Mouse (Mus musculus): Measurements from ENCODE around the gene Atg16l2.

Atg16l2 gene

DNA sequence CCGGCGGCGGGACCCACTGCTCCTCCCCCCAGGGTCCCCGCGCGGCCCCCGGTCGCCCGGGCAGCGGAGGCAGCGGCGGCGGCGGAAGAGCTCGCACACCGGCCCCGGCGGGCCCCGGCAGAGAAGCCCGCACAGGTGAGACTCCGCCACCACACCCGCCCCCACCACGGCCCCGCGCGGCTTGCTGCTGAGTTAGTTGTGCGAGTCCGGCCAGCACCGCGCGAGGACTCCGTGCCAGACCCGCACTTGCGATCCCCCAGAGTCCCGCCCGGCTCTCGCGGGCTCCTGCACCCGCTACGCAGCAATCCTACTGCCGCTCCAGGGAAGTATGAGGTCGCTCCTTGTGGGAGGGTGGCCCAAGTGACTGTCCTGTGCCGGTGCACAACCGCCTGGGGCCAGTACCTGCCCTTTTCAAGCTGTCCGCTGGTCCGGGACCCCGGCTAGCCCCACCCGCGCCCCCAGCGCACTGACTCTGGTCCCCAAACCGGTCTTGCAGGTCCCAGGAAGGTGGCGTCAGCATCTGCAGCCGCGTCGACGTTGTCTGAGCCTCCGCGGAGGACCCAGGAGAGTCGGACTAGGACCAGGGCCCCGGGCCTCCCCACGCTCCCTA lies 19.3 kb upstream of the Atg16l2 start:
- DNase-seq (ENCODE audit: extremely low spot score) = peak; percentile 56

DNA sequence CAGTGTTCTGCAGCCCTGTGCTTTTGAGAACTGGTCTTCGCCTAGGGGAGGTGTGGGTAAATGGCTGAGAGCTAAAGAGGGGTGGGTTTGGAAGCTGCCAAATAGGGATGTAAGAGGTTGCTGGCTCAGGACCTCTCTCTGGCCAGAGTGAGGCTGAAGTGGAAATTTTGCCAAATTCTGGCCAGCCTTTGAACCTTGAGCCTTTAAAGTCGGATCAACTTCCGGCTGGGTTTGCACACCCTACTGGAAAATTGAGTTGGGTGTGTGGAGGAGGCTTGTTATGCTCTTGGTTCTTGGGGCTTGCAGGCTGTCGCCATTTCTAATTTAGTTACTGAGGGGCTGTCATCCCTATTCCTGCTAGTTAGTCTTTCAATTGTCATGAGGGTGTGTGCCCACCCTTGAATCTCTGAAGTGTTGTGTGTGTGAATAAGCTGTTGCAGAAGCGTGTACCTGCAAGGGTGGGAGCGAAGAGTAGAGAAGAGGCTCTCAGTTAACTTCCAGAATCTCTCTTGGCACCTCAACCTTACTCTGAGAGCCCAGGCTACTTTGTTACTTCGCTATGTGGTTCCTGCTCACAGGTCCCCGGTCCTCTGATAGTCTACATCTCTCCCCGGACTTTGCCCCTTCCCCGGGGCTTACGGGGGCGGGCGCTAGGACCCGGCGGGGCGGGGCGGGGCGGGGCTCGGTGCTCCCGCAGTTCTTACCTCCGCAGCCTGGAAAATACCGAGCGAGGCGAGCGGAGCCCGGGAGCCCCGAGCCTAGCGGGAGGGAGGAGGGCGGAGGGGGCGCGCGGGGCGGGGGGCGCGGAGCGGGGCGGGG lies 18.6 kb upstream of the Atg16l2 start:
- peak; percentile 67 for DNase-seq (ENCODE audit: extremely low spot score)

DNA sequence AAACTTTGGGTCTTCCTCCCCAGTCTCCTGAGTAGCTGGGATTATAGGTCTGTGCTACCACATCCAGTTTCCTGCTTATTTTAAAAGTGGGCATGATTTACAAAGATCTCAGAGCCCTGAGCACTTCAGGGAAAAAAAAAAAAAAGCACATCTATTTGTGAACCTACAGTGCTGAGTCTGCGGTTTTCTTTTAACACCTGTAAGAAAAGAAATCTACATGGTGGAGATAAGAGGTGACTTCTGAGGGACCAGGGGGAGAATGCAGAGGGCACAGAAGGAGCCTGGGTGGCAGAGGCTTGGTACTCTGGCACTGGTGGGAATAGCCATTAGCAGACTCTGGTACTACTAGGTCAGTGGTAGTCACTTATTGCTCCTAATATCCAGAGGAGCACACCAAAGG lies 17.7 kb upstream of the Atg16l2 start:
- DNase-seq (ENCODE audit: extremely low spot score) = no peak

DNA sequence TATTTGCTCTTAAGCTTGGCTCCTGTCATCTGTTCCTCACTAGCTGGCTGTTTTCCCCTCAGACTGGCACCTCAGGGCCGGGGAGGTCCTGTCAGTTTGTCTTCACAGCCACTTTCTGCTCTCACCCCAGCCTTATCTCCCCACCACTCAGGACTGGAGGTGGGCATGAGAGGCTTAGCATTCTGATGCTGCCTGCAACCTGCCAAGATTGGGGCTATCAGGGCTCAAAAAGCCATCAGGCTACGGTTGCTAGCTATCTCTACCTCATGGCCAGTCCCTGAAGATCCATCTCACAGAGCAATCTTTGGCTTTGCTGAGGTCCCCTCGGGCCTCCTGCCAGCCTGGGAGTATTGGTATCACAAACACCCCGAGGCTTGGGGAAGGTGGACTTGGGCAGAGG lies 16.8 kb upstream of the Atg16l2 start:
- DNase-seq (ENCODE audit: extremely low spot score) = no peak

DNA sequence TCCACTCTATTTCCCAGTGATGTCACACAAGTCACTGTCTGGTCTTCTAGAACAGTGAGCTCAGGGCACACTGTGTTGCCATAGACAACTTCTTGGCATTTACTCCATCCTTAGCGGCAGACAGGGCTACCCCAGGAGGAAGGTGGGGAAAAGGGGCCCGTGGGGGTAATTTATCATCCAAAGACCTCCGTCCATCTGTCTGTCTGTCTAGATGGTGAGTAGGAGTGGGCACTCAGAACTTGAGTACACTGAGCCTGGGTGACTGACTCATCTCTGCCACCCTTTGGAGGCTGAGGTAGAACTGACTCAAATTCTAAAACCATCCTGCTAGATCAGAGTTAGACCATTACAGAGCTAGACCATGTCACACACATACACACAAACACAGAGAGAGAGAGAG lies 15.0 kb upstream of the Atg16l2 start, which contains the start of gene Stard10:
Gene Stard10 (plus strand): TSS at position 73 of the 400 bp plus-strand sequence.
- no peak for DNase-seq (ENCODE audit: extremely low spot score)

DNA sequence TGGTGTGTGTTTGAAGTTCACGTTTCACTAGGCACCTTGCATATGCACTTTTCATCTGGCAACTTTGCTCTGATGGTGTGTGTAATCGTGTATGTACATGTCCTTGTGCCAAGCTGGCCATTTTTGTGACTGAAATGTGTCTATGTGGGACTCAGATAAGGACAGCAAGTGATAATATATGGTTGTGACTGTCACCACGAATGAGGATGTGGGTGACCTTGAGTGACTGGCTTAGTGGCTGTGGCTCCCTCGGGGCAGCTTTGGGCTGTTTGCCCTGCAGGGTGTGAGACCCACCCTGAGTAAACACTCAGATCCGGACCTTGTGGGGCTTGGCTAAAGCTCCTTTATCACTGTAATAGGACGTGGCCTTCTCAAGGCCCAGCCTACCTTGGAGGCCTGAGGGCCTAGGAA lies 14.5 kb upstream of the Atg16l2 start:
- no peak for DNase-seq (ENCODE audit: extremely low spot score)

DNA sequence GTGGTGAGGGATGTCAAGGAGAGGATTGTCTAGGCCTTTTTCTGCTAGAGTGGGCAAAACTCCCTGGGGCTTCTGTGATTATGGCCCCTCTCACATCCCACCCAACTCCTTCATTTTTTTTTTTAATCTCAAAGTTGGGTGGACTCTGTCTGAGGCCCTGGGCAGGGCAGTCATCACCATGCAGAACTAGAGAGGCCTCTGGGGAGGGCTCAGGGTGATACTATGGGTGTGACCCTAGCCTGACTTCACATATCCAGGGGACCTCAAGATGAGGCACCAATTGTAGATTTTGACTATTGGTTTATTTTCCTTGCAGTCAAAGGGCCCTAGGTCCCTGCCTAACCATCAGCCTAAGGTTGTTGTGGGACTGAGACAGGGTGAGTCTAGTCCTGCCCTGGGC lies 13.6 kb upstream of the Atg16l2 start:
- no peak for DNase-seq (ENCODE audit: extremely low spot score)

DNA sequence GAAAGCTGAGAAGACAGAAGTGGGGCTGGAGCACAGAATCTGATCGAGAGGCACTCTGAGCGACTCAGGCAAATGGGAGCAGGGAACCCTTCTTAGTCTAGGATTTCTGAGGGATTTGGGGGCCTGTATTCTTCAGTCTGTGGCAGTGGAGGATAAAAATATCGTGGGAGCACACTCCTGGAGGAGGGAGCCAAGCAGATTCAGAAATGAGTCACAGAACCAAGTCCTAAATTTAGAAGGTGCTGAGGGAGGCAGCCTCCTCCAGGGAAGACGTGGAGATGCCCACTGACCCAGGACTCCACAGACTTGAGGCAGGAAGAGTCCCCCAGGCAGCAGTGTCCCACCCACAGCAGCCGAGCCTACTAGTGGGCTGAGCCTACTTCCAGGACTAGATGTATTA lies 12.3 kb upstream of the Atg16l2 start:
- no peak for DNase-seq (ENCODE audit: extremely low spot score)

DNA sequence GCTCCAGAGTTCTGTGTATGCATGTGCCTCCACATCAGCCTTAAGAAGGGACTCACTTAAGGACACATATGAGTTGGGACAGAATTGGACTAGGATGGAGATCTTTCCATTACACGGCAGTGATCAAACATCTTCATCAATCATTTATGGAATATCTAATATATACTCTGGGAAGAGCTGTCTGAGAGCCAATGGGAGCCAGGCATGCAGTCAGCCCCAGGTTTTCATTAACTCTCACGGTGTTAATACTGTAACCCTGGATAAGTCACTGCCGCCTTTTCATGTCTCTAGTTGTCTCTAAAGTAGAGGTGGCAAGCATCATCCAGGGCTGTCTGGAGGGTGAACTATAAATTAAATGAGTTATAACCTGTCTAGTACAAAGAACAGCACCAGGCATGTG lies 11.0 kb upstream of the Atg16l2 start:
- no peak for DNase-seq (ENCODE audit: extremely low spot score)

DNA sequence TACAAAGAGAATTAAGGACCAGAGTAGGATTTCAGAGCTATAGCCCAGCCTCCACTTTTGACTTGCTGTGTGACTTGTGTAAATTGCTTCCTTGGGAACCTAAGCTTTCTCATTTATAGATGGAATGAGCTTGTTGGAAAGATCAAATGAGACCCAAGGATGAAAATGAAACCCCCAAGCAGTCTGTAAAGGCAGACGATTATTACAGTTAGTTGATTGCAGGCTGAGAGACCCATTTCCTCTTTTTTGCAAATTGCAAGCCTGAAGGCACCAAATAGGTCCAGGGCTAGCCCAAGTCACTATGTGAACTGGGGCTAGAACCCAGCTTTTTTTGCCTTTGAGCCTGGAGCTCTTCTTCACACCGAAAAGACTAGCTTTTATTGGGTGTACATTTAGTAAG lies 9.0 kb upstream of the Atg16l2 start:
- no peak for DNase-seq (ENCODE audit: extremely low spot score)

DNA sequence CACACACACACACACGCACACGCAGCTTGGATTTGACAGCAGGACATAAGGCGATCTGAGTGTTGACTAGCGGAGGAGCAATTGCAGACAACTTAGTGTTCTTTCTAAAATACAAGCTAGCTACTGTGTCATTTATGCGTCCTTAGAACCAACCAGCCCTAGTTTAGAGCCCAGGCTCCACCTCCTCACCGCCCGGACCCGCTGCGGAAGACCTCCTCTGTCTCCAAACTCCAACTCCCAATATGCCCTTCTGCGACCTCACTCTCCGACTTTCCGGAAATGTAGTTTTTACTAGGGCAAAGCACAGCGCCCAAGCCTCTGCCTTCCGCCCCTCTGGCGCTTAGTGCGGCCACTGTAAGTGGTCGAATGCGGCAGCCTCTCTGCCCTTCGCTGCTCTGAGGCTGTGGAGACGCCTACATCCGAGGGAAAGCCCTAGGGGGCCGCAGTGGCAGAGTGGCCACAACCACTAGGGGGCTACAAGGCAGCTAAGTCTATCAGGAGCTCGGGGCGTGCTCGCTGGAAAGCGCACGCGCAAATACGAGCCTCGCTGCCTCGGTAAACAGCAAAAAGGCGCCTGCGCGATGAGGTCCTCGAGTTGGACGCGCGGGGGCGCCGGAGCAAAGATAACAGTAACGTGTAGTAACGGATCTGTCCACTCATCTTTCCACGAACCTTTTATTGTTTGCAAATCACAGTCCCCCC lies 8.4 kb upstream of the Atg16l2 start:
- DNase-seq (ENCODE audit: extremely low spot score) = peak; percentile 98

DNA sequence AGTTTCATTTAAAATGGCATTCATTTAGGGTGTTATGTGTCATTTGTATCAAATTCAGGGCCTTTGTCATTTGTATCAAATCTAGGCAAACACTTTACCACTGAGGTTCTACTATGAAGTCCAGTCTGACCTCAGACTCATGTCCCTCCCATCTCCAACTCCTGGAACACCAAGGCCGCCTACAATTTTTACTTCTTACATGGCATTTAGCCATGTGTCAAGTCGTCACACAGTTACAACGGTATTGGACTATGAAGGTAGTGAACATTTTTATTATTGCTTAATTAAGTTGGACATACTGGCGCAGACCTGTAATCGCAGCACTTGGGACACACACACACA lies 7.9 kb upstream of the Atg16l2 start:
- no peak for DNase-seq (ENCODE audit: extremely low spot score)

DNA sequence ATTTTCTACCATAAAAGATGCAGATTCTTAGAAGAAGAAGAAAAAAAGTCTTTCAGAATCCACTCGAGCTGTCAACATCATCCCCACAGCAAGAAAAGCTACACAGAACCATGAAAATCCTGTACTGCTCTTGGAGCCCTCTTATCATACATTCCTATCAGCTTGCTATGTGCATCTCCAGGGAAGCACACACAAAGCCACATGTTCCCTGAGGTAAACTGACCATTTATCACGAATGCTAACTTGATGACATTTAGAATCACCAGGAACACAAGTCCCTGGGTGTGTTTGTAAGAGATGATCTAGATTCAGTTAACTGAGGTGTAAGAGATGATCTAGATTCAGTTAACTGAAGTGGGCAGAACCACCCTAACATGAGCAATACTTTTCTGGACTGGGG lies 4.8 kb upstream of the Atg16l2 start:
- DNase-seq (ENCODE audit: extremely low spot score) = no peak

DNA sequence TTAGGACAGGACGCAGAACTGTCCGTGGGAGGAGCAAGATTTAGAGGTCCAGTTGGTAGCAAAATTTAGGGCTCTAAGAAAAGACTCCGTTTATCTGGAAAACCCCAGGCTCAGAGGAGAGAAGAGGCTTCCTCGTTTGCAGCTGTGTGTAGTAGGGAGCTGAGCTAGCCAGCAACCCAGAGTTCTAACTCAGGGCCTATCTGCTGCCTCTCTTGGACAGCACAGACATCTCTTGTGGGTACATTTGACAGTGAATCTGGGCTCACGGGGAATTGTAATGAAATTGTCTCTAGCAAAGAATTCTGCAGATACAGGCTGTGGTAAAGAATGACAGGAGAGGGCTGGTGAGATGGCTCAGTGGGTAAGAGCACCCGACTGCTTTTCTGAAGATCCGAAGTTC lies 640 bp upstream of the Atg16l2 start:
- no peak for DNase-seq (ENCODE audit: extremely low spot score)

DNA sequence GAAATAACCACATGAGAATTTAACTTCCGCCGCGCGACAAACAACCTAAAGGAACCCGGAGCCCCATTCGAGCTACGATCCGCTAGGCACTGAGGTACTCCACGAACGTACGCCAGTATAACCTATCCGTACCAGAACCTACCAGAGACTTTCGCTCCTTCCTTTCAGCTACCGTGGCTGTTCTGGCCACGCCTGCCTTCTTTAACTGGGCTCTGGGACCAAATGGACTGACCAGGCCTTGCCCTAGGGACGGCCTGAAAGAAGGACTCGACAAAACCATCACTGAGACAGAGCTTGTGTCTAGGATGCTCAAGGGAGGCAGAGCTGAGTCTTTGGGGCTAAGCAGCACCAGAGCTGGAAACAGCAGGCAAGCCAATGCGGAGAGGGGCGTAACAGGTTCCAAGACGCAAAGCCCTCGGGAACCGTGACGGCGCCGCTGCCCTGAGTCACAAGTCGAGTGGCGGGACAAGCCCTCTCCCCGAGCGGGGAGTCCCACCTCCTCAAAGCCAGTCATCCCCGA lies 630 bp downstream of the Atg16l2 start:
- DNase-seq (ENCODE audit: extremely low spot score) = no peak

DNA sequence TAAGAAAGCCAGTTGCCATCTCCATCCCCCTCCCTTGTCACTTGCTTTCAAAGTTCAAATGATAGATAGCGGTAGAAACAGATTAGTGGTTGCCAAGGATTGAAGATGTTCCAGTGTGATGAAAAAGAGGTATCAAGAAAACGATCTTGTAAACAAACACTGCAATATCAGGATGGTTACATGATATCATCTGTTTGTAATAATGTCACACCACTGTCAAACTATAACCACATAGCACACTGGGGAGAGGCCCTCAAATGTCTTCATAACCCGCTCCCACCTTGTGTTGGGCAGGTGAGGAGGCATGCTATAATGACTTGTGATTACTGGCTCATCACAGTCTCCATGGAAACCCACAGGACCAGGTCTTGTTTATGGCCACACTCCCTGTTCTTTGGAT lies 3.7 kb downstream of the Atg16l2 start:
- DNase-seq (ENCODE audit: extremely low spot score) = no peak

DNA sequence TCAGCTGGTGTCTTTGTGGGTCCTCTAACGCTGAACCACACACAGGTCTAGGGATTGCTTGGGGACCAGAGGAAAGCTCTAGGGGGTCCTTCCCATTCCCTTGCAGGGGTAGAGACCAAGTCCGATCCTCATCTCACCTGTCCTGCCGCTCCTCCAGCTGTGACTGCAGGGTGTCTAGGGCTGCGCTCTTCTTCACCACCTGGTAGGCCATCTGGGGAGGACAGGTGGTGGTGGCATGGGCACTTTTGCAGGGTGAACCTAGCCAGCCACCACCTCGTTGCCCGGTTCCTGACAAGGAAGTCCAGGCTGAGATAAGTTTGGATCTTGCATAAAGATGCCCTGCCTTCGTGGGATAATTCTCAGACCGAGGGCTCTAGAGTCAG lies 5.0 kb downstream of the Atg16l2 start:
- no peak for DNase-seq (ENCODE audit: extremely low spot score)

DNA sequence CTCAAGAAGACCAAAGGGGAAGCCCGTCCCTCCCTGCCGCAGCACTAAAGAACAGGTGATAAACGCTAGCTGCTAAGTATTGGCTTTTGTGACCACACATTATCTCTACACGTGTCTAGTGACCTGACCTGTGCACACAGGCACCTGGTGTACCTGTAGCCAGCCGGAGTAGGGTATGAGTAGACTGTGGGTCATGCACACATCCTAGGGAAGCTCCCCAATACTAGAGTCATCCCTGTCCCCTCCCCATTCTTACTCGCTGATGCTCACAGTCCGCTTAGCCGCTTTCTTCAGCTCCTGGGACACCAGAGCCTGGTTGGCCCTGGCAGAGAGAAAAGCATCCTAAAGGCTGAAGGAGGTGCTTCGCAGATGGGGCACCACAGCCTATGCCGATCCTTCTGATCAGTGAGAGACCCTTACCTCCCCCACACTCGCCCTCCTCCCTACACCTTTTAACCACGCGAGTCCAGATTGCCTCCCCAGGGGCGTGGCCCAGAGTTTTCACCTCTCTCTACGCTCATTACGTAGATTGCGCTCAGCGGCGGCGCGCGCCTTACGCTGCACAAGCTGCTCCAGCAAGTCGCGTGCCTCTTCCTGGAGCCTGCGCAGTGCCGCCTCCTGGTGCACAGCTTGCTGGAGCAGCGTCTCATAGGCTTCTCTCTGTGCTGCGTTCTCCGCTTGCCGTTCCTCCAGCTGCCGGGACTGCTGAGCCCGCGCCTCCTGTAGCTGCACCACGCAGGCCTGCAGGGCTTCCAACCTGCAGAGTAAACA lies 5.6 kb downstream of the Atg16l2 start:
- peak; percentile 84 for DNase-seq (ENCODE audit: extremely low spot score)

DNA sequence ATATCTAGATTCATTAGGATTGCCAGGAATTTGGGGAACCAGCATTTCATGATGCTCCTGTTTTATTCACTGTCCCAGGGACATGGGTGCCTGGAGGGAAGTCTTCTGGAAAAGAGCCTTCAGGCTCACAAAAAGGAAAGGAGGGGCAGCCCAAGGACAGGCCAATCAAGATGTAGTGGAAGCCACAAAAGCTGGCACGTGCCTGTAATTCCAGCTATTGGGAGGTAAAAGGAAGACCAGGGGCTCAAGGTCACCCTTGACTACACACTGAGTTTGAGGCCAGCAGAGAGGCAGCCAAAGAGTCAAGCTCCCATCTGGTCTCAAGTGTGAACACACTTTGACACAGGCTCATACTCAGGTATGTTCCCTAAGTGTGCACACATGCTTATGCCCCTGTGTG lies 6.6 kb downstream of the Atg16l2 start:
- no peak for DNase-seq (ENCODE audit: extremely low spot score)

DNA sequence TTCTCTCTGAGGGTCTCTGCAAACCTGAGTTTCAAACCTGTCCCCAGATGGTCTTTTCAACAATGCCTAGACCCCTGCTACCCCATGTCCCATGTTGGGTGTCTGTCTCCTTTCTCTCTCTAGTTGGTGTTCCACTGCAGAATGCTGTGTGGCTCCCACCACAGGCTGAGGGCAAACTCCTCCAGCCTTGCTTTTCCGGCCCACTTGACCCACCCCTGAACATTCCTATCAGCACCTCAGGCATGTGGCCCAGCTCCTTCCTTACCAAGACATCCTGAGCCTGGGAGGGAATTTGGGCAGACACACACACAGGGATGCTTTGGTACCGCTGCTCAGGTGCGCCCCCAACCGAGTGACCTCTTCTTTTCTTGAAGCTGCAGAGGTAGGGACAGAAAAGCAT lies 8.4 kb downstream of the Atg16l2 start:
- no peak for DNase-seq (ENCODE audit: extremely low spot score)

DNA sequence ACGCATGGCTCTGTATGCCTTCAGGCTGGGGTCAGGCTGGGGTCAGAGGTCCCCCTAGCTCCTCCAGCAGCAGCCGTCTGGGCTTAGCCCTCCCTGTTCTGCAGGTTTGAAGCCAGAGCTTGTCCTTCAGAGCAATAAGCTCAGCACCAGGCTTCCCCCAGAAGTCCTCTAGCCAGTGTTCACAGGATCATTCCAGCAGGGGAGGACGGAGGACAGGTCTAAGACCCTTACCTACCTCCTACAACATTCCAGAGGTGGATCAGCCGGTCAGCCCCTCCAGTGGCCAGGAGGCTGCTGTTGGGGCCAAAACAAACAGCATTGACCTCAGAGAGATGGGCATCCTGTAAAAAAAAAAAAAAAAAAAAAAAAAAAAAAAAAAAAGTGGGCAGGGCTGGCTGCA lies 8.9 kb downstream of the Atg16l2 start:
- no peak for DNase-seq (ENCODE audit: extremely low spot score)

DNA sequence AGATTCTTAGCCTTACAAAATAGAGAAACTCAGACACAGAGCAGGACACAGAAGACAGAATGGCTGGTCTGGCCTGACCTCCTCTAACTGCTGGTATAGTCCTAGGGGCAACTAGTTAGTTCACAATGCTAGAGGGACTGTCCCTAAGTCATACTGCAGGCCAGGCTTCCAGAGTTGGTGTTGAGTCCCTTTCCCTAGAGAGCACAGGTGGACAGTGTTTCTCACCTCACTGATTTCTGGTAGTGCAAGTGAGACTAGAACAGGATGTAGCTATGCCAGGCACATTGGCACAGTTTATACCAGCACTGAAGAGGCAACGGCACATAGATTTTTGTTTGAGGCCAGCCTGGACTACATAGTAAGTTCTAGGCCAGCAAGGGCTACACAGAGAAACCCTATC lies 9.4 kb downstream of the Atg16l2 start:
- DNase-seq (ENCODE audit: extremely low spot score) = no peak

Measured in embryo, embryonic 9.5 days (tissue).